Mouse (Mus musculus): ENCODE measurements at regions not wholly inside any gene's neighbourhood (a gene's known extent, or its start where the extent isn't known, plus 50 kb on each side); places are given as distances from the start of the nearest gene placed in this dataset.
A peak's percentile ranks its signal among the peaks of the same experiment; 100 is the strongest.

DNA sequence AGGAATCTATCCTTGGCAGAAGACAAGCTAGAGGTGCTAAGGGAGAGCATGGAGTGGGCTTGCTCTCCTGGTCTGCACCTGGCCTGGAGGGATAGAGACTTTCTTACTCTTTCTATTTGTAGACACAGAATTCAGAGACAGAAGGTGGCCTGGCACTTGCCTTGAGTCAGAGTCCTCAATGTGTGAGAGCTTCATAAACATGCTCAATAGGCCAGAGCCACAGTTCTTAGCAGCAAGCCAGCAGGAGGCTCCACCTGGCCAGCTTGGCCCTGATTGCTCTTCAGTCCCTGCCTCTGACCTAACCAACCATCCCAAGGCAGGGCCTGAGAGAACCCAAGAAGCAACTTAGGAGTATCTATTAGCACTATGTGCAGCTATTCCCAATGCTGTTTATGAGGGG lies 103.9 kb upstream of the Cmc1 start:
- ATAC-seq (ENCODE audit: low FRiP score, low TSS enrichment) = no peak
- H3K4me3 ChIP-seq (replicated peaks; ENCODE audit: low read depth, low read length) = no peak overlapping the region
- no peak overlapping the region for H3K9ac ChIP-seq (replicated peaks; ENCODE audit: low read length)
- H3K9me3 ChIP-seq (ENCODE audit: control insufficient read depth, low read length) = no peaks in the 10 kb centered on the region
- no peak for DNase-seq
- H3K4me2 ChIP-seq (ENCODE audit: low read length) = no peak overlapping the region
- H3K27ac ChIP-seq (replicated peaks; ENCODE audit: low read depth, low read length) = no peak overlapping the region
- H3K36me3 ChIP-seq (ENCODE audit: control insufficient read depth, insufficient read depth, low read length) = no peaks in the 10 kb centered on the region
- H3K27me3 ChIP-seq (ENCODE audit: control insufficient read depth, insufficient read depth, low read length) = peaks cover 28% of the 10 kb centered on the region
- H3K4me1 ChIP-seq (ENCODE audit: control insufficient read depth, insufficient read depth, low read length) = peaks cover 5% of the 10 kb centered on the region; the same call in 1 of the 2 replicates

DNA sequence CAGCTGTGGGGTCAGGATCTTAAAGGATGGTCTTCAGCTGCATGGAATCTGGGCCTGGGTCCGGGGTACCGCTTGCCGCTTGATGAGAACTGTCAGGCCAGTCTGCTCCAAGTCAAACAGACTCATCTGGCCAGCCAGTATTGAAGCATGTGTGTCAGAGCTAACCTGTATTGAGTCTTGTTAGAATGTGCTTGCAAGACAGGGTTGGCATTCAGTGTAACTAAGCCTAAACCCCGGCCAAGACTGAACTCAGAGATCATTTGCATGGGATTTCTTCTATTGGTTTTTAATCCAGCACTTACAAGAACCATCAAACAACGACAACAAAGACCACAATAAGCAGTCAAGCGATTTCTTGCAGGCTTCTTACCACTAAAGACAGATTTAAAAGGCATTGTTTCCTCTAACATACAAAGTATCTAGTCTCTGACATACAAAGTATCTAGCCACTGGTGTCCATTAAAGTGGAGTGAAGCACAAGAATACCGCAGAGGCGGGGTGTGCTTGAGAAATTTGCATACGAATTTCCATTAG lies 105.3 kb upstream of the Cmc1 start:
- DNase-seq (no peak), ATAC-seq (ENCODE audit: low FRiP score, low TSS enrichment) (no peak)
- no peaks in the 10 kb centered on the region for H3K9me3 ChIP-seq (ENCODE audit: control insufficient read depth, low read length)
- 17% methylated on average over 9 of the region's 9 CpGs for WGBS
- H3K4me2 ChIP-seq (ENCODE audit: low read length) = no peak overlapping the region
- H3K27ac ChIP-seq (replicated peaks; ENCODE audit: low read depth, low read length) = no peak overlapping the region
- peaks cover 5% of the 10 kb centered on the region; the same call in 1 of the 2 replicates for H3K4me1 ChIP-seq (ENCODE audit: control insufficient read depth, insufficient read depth, low read length)
- H3K36me3 ChIP-seq (ENCODE audit: control insufficient read depth, insufficient read depth, low read length) = no peaks in the 10 kb centered on the region
- peaks cover 28% of the 10 kb centered on the region for H3K27me3 ChIP-seq (ENCODE audit: control insufficient read depth, insufficient read depth, low read length)
- no peak overlapping the region for H3K9ac ChIP-seq (replicated peaks; ENCODE audit: low read length)
- H3K4me3 ChIP-seq (replicated peaks; ENCODE audit: low read depth, low read length) = no peak overlapping the region

GRCm38 (mm10) chr9:118255751-118256266 lies 105.8 kb upstream of the Cmc1 start:
- no peak overlapping the region; the same call in 1 of the 2 replicates for H3K4me2 ChIP-seq (ENCODE audit: low read length)
- peaks cover 5% of the 10 kb centered on the region; the same call in 1 of the 2 replicates for H3K4me1 ChIP-seq (ENCODE audit: control insufficient read depth, insufficient read depth, low read length)
- ATAC-seq (ENCODE audit: low FRiP score, low TSS enrichment) (peak; percentile 92), DNase-seq (peak; percentile 89)
- H3K27ac ChIP-seq (replicated peaks; ENCODE audit: low read depth, low read length) = peak overlapping the region; percentile 41
- H3K9ac ChIP-seq (replicated peaks; ENCODE audit: low read length) = no peak overlapping the region
- H3K9me3 ChIP-seq (ENCODE audit: control insufficient read depth, low read length) = no peaks in the 10 kb centered on the region
- peaks cover 24% of the 10 kb centered on the region for H3K27me3 ChIP-seq (ENCODE audit: control insufficient read depth, insufficient read depth, low read length)
- WGBS = 2% methylated on average over 11 of the region's 11 CpGs
- H3K36me3 ChIP-seq (ENCODE audit: control insufficient read depth, insufficient read depth, low read length) = no peaks in the 10 kb centered on the region
- no peak overlapping the region for H3K4me3 ChIP-seq (replicated peaks; ENCODE audit: low read depth, low read length)

DNA sequence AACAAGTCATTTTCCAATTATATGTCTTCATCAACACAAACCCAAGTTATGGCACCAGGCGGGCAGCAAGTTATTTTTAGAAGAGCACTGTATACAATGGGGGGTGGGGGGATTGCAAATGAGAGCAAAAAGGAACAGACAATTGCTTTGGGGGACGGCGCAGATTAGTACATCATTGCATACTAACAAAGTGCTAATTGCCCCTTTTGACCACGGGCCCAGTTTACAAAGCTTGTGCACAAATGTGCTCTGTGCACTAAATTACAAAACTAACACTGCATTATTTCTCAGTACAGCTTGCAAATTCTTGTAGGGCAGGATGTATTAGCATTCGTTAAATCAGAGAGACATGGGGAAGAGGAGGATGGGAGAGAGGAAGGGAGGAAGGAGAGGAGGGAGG lies 116.3 kb upstream of the Cmc1 start:
- Histone ChIP-seq H3K36me3 (ENCODE audit: control insufficient read depth, insufficient read depth, low read length) (no peaks in the 10 kb centered on the region), H3K27ac (replicated peaks; ENCODE audit: low read depth, low read length) (no peak overlapping the region), H3K4me2 (ENCODE audit: low read length) (no peak overlapping the region), H3K4me3 (replicated peaks; ENCODE audit: low read depth, low read length) (no peak overlapping the region), H3K9ac (replicated peaks; ENCODE audit: low read length) (no peak overlapping the region), H3K27me3 (ENCODE audit: control insufficient read depth, insufficient read depth, low read length) (peaks cover 5% of the 10 kb centered on the region; the same call in 1 of the 2 replicates), H3K4me1 (ENCODE audit: control insufficient read depth, insufficient read depth, low read length) (no peaks in the 10 kb centered on the region), H3K9me3 (ENCODE audit: control insufficient read depth, low read length) (no peaks in the 10 kb centered on the region)
- ATAC-seq (ENCODE audit: low FRiP score, low TSS enrichment) = no peak
- no peak for DNase-seq
- WGBS = 58% methylated on average over 5 of the region's 5 CpGs

DNA sequence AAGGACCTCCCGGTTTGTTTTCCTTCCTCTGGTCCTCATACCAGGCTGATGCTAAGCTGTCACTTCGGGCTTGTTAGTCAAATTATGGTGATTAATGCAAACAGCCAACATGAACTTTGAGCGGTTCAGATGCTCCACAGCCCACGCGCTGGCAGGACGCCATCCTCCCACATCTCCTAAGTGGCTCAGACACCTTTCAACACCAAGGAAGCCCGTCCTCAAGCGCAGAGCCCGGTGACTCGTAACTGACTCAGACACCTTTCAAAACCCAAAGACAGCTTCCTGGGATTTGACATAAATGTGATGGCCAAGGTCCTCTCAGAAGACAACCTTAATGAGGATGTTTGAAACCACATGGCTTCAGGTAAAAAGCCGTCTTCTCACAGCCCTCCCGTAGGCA lies 121.7 kb upstream of the Cmc1 start:
- WGBS = 85% methylated on average over 12 of the region's 12 CpGs
- Histone ChIP-seq H3K9ac (replicated peaks; ENCODE audit: low read length) (no peak overlapping the region), H3K36me3 (ENCODE audit: control insufficient read depth, insufficient read depth, low read length) (no peaks in the 10 kb centered on the region), H3K4me3 (replicated peaks; ENCODE audit: low read depth, low read length) (no peak overlapping the region), H3K27ac (replicated peaks; ENCODE audit: low read depth, low read length) (no peak overlapping the region), H3K27me3 (ENCODE audit: control insufficient read depth, insufficient read depth, low read length) (no peaks in the 10 kb centered on the region), H3K4me1 (ENCODE audit: control insufficient read depth, insufficient read depth, low read length) (no peaks in the 10 kb centered on the region), H3K4me2 (ENCODE audit: low read length) (no peak overlapping the region), H3K9me3 (ENCODE audit: control insufficient read depth, low read length) (no peaks in the 10 kb centered on the region)
- DNase-seq = no peak
- ATAC-seq (ENCODE audit: low FRiP score, low TSS enrichment) = no peak

DNA sequence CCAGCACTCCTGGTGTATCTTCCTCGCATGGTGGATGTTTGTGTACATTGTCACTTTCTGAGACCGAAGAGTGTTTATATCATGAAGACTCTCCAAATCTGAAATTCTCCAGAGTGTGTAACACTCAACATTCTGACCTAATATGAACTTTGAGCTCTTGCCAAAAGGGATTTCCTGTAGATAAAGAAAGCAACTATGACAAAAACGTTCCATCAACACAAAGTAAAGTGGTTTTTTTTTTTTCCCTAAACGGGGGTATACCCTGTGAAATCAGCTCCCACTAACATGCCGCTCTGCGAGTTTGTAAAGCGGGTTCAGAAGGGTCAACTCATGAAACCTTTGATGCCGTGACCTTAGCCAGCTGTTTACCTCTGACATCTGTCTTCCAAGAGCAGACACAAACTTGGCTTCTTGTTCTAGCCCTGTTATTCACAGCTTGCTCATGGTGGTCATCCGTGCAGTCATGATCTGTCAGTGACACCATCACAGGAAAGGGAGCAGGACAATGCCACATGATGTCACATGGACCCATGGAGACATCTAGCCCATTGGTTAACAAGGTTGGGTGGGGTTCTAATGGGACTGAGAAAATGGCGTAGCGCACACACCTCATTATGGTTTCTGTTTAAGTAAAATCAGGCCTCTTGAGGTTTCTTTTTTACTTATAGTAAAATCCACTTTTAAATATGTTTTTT lies 122.9 kb upstream of the Cmc1 start:
- DNase-seq (no peak), ATAC-seq (ENCODE audit: low FRiP score, low TSS enrichment) (no peak)
- WGBS = 88% methylated on average over 11 of the region's 11 CpGs
- Histone ChIP-seq H3K4me3 (replicated peaks; ENCODE audit: low read depth, low read length) (no peak overlapping the region), H3K9ac (replicated peaks; ENCODE audit: low read length) (no peak overlapping the region), H3K36me3 (ENCODE audit: control insufficient read depth, insufficient read depth, low read length) (no peaks in the 10 kb centered on the region), H3K4me1 (ENCODE audit: control insufficient read depth, insufficient read depth, low read length) (no peaks in the 10 kb centered on the region), H3K4me2 (ENCODE audit: low read length) (no peak overlapping the region), H3K27ac (replicated peaks; ENCODE audit: low read depth, low read length) (no peak overlapping the region), H3K9me3 (ENCODE audit: control insufficient read depth, low read length) (no peaks in the 10 kb centered on the region), H3K27me3 (ENCODE audit: control insufficient read depth, insufficient read depth, low read length) (no peaks in the 10 kb centered on the region)

- no peak overlapping the region for H3K4me2 ChIP-seq (ENCODE audit: low read length)
- H3K27ac ChIP-seq (replicated peaks; ENCODE audit: low read depth, low read length) = no peak overlapping the region
- 80% methylated on average over 3 of the region's 3 CpGs for WGBS
- no peak overlapping the region for H3K4me3 ChIP-seq (replicated peaks; ENCODE audit: low read depth, low read length)
- ATAC-seq (ENCODE audit: low FRiP score, low TSS enrichment) = no peak
- no peaks in the 10 kb centered on the region for H3K9me3 ChIP-seq (ENCODE audit: control insufficient read depth, low read length)
- H3K27me3 ChIP-seq (ENCODE audit: control insufficient read depth, insufficient read depth, low read length) = no peaks in the 10 kb centered on the region
- no peak overlapping the region for H3K9ac ChIP-seq (replicated peaks; ENCODE audit: low read length)
- no peaks in the 10 kb centered on the region for H3K36me3 ChIP-seq (ENCODE audit: control insufficient read depth, insufficient read depth, low read length)
- no peak for DNase-seq
- no peaks in the 10 kb centered on the region for H3K4me1 ChIP-seq (ENCODE audit: control insufficient read depth, insufficient read depth, low read length)
Measured at GRCm38 (mm10) chr9:118285481-118285880, 135.5 kb upstream of the Cmc1 start.

GRCm38 (mm10) chr9:118287606-118288005 lies 137.6 kb upstream of the Cmc1 start:
- no peaks in the 10 kb centered on the region for H3K9me3 ChIP-seq (ENCODE audit: control insufficient read depth, low read length)
- H3K27me3 ChIP-seq (ENCODE audit: control insufficient read depth, insufficient read depth, low read length) = no peaks in the 10 kb centered on the region
- H3K4me1 ChIP-seq (ENCODE audit: control insufficient read depth, insufficient read depth, low read length) = no peaks in the 10 kb centered on the region
- ATAC-seq (ENCODE audit: low FRiP score, low TSS enrichment) (no peak), DNase-seq (no peak)
- WGBS = 90% methylated on average over 9 of the region's 9 CpGs
- H3K36me3 ChIP-seq (ENCODE audit: control insufficient read depth, insufficient read depth, low read length) = no peaks in the 10 kb centered on the region
- no peak overlapping the region for H3K4me2 ChIP-seq (ENCODE audit: low read length)
- H3K9ac ChIP-seq (replicated peaks; ENCODE audit: low read length) = no peak overlapping the region
- H3K4me3 ChIP-seq (replicated peaks; ENCODE audit: low read depth, low read length) = no peak overlapping the region
- no peak overlapping the region for H3K27ac ChIP-seq (replicated peaks; ENCODE audit: low read depth, low read length)

DNA sequence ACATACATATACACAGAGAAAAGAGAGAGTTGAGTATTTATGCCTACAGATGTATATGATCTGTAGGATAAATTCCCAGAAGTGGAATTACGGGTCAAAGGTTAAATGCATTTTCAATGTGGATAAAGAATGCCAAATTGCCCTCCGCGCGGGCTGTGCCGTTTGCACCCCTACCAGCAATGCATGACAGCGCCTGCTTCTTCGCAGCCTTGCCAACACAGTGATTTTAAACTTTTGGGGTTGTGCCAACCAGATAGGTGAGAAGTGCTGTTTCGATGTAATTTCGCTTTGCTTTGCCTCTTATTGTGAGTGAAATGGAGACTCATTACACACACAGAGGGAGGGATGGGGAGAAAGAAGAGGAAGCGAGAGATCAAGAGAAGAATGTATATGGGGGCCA lies 142.9 kb upstream of the Cmc1 start:
- no peaks in the 10 kb centered on the region for H3K36me3 ChIP-seq (ENCODE audit: control insufficient read depth, insufficient read depth, low read length)
- no peak for ATAC-seq (ENCODE audit: low FRiP score, low TSS enrichment)
- 93% methylated on average over 10 of the region's 10 CpGs for WGBS
- H3K27ac ChIP-seq (replicated peaks; ENCODE audit: low read depth, low read length) = no peak overlapping the region
- no peaks in the 10 kb centered on the region for H3K27me3 ChIP-seq (ENCODE audit: control insufficient read depth, insufficient read depth, low read length)
- H3K9me3 ChIP-seq (ENCODE audit: control insufficient read depth, low read length) = no peaks in the 10 kb centered on the region
- no peak overlapping the region for H3K9ac ChIP-seq (replicated peaks; ENCODE audit: low read length)
- H3K4me3 ChIP-seq (replicated peaks; ENCODE audit: low read depth, low read length) = no peak overlapping the region
- no peaks in the 10 kb centered on the region for H3K4me1 ChIP-seq (ENCODE audit: control insufficient read depth, insufficient read depth, low read length)
- H3K4me2 ChIP-seq (ENCODE audit: low read length) = no peak overlapping the region
- no peak for DNase-seq
